Mouse (Mus musculus): Measurements from ENCODE around the gene Tmprss4. TPM values are rescaled to one million over a fixed set of nuclear protein-coding genes. Genes with fewer than 3 reads are reported as not detected.

The Tmprss4 gene
- polyA plus RNA-seq, 1 experiment from 2014 or later = not detected

- Histone ChIP-seq H3K27me3 (replicated peaks; ENCODE audit: control insufficient read depth, insufficient read depth, low read length) (no peaks in the 10 kb centered on the region), H3K9ac (replicated peaks; ENCODE audit: low read depth, low read length) (no peak overlapping the region), H3K4me3 (replicated peaks; ENCODE audit: low read length) (no peak overlapping the region), H3K27ac (ENCODE audit: low read length) (no peak overlapping the region), H3K4me1 (replicated peaks; ENCODE audit: control insufficient read depth, insufficient read depth, low read length) (no peaks in the 10 kb centered on the region), H3K4me2 (ENCODE audit: low read length) (no peak overlapping the region), H3K36me3 (ENCODE audit: control insufficient read depth, insufficient read depth) (no peaks in the 10 kb centered on the region), H3K9me3 (ENCODE audit: control insufficient read depth, low read length) (no peaks in the 10 kb centered on the region)
- ATAC-seq = no peak
- WGBS = 76% methylated on average over 9 of the region's 9 CpGs
Observed at GRCm38 (mm10) chr9:45202021-45202798, 1.7 kb downstream of the Tmprss4 start.

- H3K4me3 ChIP-seq (replicated peaks; ENCODE audit: low read length) = no peak overlapping the region
- 80% methylated on average over 5 of the region's 5 CpGs for WGBS
- H3K4me1 ChIP-seq (replicated peaks; ENCODE audit: control insufficient read depth, insufficient read depth, low read length) = no peaks in the 10 kb centered on the region
Observed at GRCm38 (mm10) chr9:45201319-45201947, 2.5 kb downstream of the Tmprss4 start.

DNA sequence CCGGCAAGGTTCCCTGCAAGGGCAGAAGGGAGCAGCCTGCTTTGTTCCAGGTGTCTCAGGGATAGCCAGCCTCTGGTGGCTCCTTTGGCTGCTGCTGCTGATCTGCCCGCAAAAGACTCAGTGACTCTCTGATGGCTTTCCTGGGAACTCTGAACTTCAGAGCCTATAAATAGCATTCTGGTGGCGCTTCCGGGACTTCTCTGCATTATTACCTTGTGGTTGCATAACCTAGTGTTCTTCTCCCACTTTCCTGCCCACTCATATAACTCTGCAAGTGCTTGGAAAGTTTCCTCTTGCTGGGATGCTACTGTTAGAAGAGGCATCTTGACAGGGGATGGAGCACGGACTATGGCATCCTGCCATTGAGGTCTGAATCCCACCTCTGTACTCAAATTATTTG is 6.3 kb downstream of the Tmprss4 start:
- Histone ChIP-seq H3K9me3 (ENCODE audit: control insufficient read depth, low read length) (no peaks in the 10 kb centered on the region), H3K27ac (ENCODE audit: low read length) (no peak overlapping the region), H3K9ac (replicated peaks; ENCODE audit: low read depth, low read length) (no peak overlapping the region), H3K36me3 (ENCODE audit: control insufficient read depth, insufficient read depth) (no peaks in the 10 kb centered on the region), H3K4me2 (ENCODE audit: low read length) (no peak overlapping the region), H3K4me1 (replicated peaks; ENCODE audit: control insufficient read depth, insufficient read depth, low read length) (no peaks in the 10 kb centered on the region), H3K4me3 (replicated peaks; ENCODE audit: low read length) (no peak overlapping the region), H3K27me3 (replicated peaks; ENCODE audit: control insufficient read depth, insufficient read depth, low read length) (no peaks in the 10 kb centered on the region)
- ATAC-seq = no peak
- 90% methylated on average over 5 of the region's 5 CpGs for WGBS

More at GRCm38 (mm10) chr9:45201319-45201947, 2.5 kb downstream of the Tmprss4 start:
- no peaks in the 10 kb centered on the region for H3K9me3 ChIP-seq (ENCODE audit: control insufficient read depth, low read length)
- H3K4me2 ChIP-seq (ENCODE audit: low read length) = no peak overlapping the region
- H3K27me3 ChIP-seq (replicated peaks; ENCODE audit: control insufficient read depth, insufficient read depth, low read length) = no peaks in the 10 kb centered on the region
- no peak for ATAC-seq
- H3K36me3 ChIP-seq (ENCODE audit: control insufficient read depth, insufficient read depth) = no peaks in the 10 kb centered on the region
- H3K9ac ChIP-seq (replicated peaks; ENCODE audit: low read depth, low read length) = no peak overlapping the region
- no peak overlapping the region for H3K27ac ChIP-seq (ENCODE audit: low read length)

DNA sequence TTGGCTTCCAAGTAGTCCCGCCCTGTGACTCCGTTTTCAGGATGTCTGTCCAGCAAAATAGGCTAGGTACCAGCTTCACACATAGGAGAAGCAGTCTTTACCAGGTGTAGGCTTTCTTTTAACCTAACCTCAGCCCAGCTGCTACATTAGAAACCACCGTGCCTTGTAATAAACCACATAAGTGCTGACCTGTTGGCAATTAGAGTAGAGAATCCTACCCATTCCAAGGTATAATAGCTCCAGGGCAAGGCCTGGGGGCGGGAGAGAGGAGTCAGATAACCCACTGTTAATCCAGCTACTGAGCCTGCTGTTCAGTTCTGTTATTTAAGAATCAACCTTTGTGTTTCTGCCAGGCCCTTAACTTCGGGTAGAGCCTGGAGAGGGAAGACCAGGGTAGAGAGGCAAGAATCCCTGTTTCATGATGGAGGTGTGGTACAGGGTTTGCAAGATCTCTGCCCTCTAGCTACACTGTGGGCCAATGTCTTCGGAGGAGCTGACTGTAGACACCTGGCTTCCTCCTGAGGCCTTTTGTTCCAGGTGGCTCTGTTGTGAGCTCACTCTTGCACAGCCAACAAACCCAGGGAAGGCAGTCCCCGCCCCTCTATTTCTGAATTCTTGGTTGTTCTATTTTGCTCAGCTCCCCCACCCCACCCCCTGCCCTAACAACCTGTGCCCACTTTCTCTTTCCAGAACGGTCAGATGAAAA is 7.6 kb downstream of the Tmprss4 start:
- 60% methylated on average over 8 of the region's 8 CpGs for WGBS

DNA sequence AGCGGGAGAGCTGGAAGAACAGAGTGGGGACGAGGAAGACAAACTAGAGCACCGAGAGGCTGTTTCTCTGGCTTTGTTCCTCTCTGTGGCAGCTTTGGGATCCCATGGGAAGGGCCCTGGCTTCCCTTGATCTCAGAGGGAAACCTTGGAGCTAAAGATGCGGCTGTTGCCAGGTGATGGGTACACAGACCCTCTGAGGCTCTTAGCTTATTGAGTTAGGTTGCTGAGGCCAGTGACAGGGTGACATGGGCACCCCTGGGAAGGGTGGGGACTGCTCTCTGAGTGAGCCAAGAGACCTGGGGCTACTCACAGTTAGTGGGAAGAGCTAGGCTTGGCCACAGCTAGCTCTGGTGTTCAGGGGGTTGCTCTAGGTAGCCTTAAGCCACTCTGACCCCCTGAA is 8.4 kb downstream of the Tmprss4 start:
- no peaks in the 10 kb centered on the region for H3K36me3 ChIP-seq (ENCODE audit: control insufficient read depth, insufficient read depth)
- no peaks in the 10 kb centered on the region for H3K9me3 ChIP-seq (ENCODE audit: control insufficient read depth, low read length)
- H3K27me3 ChIP-seq (replicated peaks; ENCODE audit: control insufficient read depth, insufficient read depth, low read length) = no peaks in the 10 kb centered on the region
- H3K4me3 ChIP-seq (replicated peaks; ENCODE audit: low read length) = no peak overlapping the region
- no peak overlapping the region for H3K9ac ChIP-seq (replicated peaks; ENCODE audit: low read depth, low read length)
- H3K4me2 ChIP-seq (ENCODE audit: low read length) = no peak overlapping the region
- H3K27ac ChIP-seq (ENCODE audit: low read length) = no peak overlapping the region
- no peaks in the 10 kb centered on the region for H3K4me1 ChIP-seq (replicated peaks; ENCODE audit: control insufficient read depth, insufficient read depth, low read length)
- 62% methylated on average over 4 of the region's 4 CpGs for WGBS
- ATAC-seq = no peak

More for the DNA sequence above, 7.6 kb downstream of the Tmprss4 start:
- Histone ChIP-seq H3K9ac (replicated peaks; ENCODE audit: low read depth, low read length) (no peak overlapping the region), H3K36me3 (ENCODE audit: control insufficient read depth, insufficient read depth) (no peaks in the 10 kb centered on the region), H3K4me2 (ENCODE audit: low read length) (no peak overlapping the region), H3K4me3 (replicated peaks; ENCODE audit: low read length) (no peak overlapping the region), H3K27ac (ENCODE audit: low read length) (no peak overlapping the region), H3K4me1 (replicated peaks; ENCODE audit: control insufficient read depth, insufficient read depth, low read length) (no peaks in the 10 kb centered on the region), H3K9me3 (ENCODE audit: control insufficient read depth, low read length) (no peaks in the 10 kb centered on the region), H3K27me3 (replicated peaks; ENCODE audit: control insufficient read depth, insufficient read depth, low read length) (no peaks in the 10 kb centered on the region)
- ATAC-seq = no peak

- ATAC-seq = no peak
- Histone ChIP-seq H3K27ac (ENCODE audit: low read length) (no peak overlapping the region), H3K27me3 (replicated peaks; ENCODE audit: control insufficient read depth, insufficient read depth, low read length) (no peaks in the 10 kb centered on the region), H3K4me2 (ENCODE audit: low read length) (no peak overlapping the region), H3K36me3 (ENCODE audit: control insufficient read depth, insufficient read depth) (no peaks in the 10 kb centered on the region), H3K9ac (replicated peaks; ENCODE audit: low read depth, low read length) (no peak overlapping the region), H3K9me3 (ENCODE audit: control insufficient read depth, low read length) (no peaks in the 10 kb centered on the region), H3K4me1 (replicated peaks; ENCODE audit: control insufficient read depth, insufficient read depth, low read length) (no peaks in the 10 kb centered on the region), H3K4me3 (replicated peaks; ENCODE audit: low read length) (no peak overlapping the region)
- 85% methylated on average over 4 of the region's 4 CpGs for WGBS
Observed at GRCm38 (mm10) chr9:45189661-45190174, 14.2 kb downstream of the Tmprss4 start.

DNA sequence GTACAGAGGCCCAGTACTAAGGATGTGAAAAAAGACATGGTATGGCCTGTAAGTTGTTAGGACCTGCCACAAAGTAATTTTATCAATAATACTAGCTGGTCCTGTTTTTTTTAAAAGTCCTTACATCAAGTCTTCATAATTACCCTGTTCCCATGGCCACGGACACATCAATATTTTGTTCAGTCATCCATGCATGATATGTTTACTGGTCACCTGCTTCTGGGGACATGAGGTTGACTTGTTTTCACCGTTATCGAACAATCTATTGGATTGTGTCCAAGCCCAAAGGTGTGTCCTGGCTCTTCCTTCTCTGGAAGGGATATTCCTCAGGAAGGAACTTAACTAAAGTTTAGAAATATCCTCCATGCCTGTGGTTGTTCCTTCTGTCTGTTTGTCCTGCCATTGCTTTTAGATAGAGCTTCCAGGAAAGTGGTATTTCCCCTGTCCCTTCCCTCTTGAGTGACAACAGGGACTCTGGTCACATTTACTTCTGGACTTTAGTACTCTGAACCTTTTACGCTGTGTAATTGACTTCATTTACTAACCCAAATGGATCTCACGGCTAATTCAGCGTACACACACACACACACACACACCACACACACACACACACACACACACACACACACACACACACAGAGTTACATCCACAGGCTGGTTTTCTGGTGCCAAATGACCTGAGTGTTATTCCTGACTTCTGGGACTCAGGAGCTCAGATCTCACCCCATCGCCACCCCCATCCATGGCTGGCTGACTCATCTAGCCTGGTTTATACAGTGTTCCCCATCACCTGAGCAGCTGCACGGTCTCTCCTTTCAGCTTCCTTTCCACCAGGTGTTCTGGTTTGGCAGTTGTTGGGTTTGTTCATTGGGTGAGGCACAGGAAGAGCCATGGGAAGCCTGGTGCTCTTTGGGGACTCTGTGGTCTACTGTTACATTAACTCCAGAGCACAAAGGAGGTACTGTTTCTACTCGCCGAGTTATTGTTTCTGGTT is 15.0 kb downstream of the Tmprss4 start:
- Histone ChIP-seq H3K27me3 (replicated peaks; ENCODE audit: control insufficient read depth, insufficient read depth, low read length) (no peaks in the 10 kb centered on the region), H3K9me3 (ENCODE audit: control insufficient read depth, low read length) (no peaks in the 10 kb centered on the region), H3K4me3 (replicated peaks; ENCODE audit: low read length) (no peak overlapping the region), H3K36me3 (ENCODE audit: control insufficient read depth, insufficient read depth) (no peaks in the 10 kb centered on the region), H3K27ac (ENCODE audit: low read length) (no peak overlapping the region), H3K9ac (replicated peaks; ENCODE audit: low read depth, low read length) (no peak overlapping the region), H3K4me2 (ENCODE audit: low read length) (no peak overlapping the region), H3K4me1 (replicated peaks; ENCODE audit: control insufficient read depth, insufficient read depth, low read length) (no peaks in the 10 kb centered on the region)
- 93% methylated on average over 10 of the region's 10 CpGs for WGBS
- ATAC-seq = no peak

GRCm38 (mm10) chr9:45185250-45185649 is 18.6 kb downstream of the Tmprss4 start:
- Histone ChIP-seq H3K36me3 (ENCODE audit: control insufficient read depth, insufficient read depth) (no peaks in the 10 kb centered on the region), H3K4me2 (ENCODE audit: low read length) (no peak overlapping the region), H3K27me3 (replicated peaks; ENCODE audit: control insufficient read depth, insufficient read depth, low read length) (no peaks in the 10 kb centered on the region), H3K4me3 (replicated peaks; ENCODE audit: low read length) (no peak overlapping the region), H3K27ac (ENCODE audit: low read length) (no peak overlapping the region), H3K4me1 (replicated peaks; ENCODE audit: control insufficient read depth, insufficient read depth, low read length) (no peaks in the 10 kb centered on the region), H3K9ac (replicated peaks; ENCODE audit: low read depth, low read length) (no peak overlapping the region), H3K9me3 (ENCODE audit: control insufficient read depth, low read length) (no peaks in the 10 kb centered on the region)
- no peak for ATAC-seq
- WGBS = 73% methylated on average over 4 of the region's 4 CpGs

Data from forebrain, embryonic 16.5 days (tissue).